Mouse (Mus musculus): Measurements from ENCODE around the gene Fam81b. TPM values are rescaled to one million over a fixed set of nuclear protein-coding genes. Genes with fewer than 3 reads are reported as not detected.

Gene Fam81b
- polyA plus RNA-seq, 1 experiment from 2014 or later: not detected

GRCm38 (mm10) chr13:76264361-76265026, 40.4 kb downstream of the Fam81b start:
- H3K27me3 ChIP-seq: no peaks in the 10 kb centered on the region
- H3K4me1 ChIP-seq (replicated peaks): no peaks in the 10 kb centered on the region
- no peak overlapping the region for H3K27ac ChIP-seq (replicated peaks)
- no peak overlapping the region for H3K9ac ChIP-seq
- no peaks in the 10 kb centered on the region for H3K9me3 ChIP-seq (replicated peaks)
- no peak overlapping the region for H3K4me2 ChIP-seq
- no peak overlapping the region for H3K4me3 ChIP-seq (replicated peaks)
- H3K36me3 ChIP-seq (replicated peaks): no peaks in the 10 kb centered on the region
- 53% methylated on average over 5 of the region's 5 CpGs for whole genome bisulfite sequencing (ENCODE audit: insufficient replicate concordance)
- no peak for ATAC-seq (ENCODE audit: insufficient read depth)

- Histone ChIP-seq H3K36me3 (replicated peaks) (no peaks in the 10 kb centered on the region), H3K9me3 (replicated peaks) (no peaks in the 10 kb centered on the region), H3K27ac (replicated peaks) (no peak overlapping the region), H3K9ac (no peak overlapping the region), H3K4me3 (replicated peaks) (no peak overlapping the region), H3K4me2 (no peak overlapping the region), H3K27me3 (no peaks in the 10 kb centered on the region), H3K4me1 (replicated peaks) (no peaks in the 10 kb centered on the region)
- WGBS (ENCODE audit: insufficient replicate concordance): 39% methylated on average over 1 of the region's 1 CpGs
- no peak for ATAC-seq (ENCODE audit: insufficient read depth)
These were observed 46.1 kb downstream of the Fam81b start for GRCm38 (mm10) chr13:76258766-76259165.

- no peak for ATAC-seq (ENCODE audit: insufficient read depth)
- H3K4me1 ChIP-seq (replicated peaks): no peaks in the 10 kb centered on the region
- WGBS (ENCODE audit: insufficient replicate concordance): 43% methylated on average over 3 of the region's 3 CpGs
- H3K9me3 ChIP-seq (replicated peaks): no peaks in the 10 kb centered on the region
- no peak overlapping the region for H3K4me2 ChIP-seq
- H3K9ac ChIP-seq: no peak overlapping the region
- no peaks in the 10 kb centered on the region for H3K36me3 ChIP-seq (replicated peaks)
- no peak overlapping the region for H3K27ac ChIP-seq (replicated peaks)
- no peaks in the 10 kb centered on the region for H3K27me3 ChIP-seq
- H3K4me3 ChIP-seq (replicated peaks): no peak overlapping the region
These were observed 48.5 kb downstream of the Fam81b start for GRCm38 (mm10) chr13:76256350-76256749.

DNA sequence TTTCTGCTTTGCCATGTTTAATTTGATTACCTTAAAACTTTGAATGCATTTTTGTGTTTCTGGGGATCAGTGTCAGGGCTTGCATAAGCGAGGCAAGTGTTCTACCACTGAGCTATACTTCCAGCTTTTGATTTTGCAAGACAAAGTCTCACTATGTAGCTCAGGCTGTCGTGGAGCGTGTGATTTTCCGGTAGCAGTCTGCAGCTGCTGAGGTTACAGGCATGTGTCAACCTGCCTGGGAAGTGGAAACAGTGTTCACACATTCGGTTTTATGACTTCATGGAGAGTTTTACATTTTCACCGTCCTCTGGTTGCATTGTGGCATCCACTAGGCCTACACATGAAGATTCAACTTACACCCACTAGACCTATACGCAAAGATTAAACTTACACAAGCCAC, 54.8 kb downstream of the Fam81b start:
- no peak overlapping the region for H3K4me3 ChIP-seq (replicated peaks)
- H3K4me1 ChIP-seq (replicated peaks): no peaks in the 10 kb centered on the region
- H3K27me3 ChIP-seq: no peaks in the 10 kb centered on the region
- H3K27ac ChIP-seq (replicated peaks): no peak overlapping the region
- no peaks in the 10 kb centered on the region for H3K36me3 ChIP-seq (replicated peaks)
- H3K9ac ChIP-seq: no peak overlapping the region
- no peaks in the 10 kb centered on the region for H3K9me3 ChIP-seq (replicated peaks)
- ATAC-seq (ENCODE audit: insufficient read depth): no peak
- no peak overlapping the region for H3K4me2 ChIP-seq
- 62% methylated on average over 7 of the region's 7 CpGs for WGBS (ENCODE audit: insufficient replicate concordance)

- H3K9me3 ChIP-seq (replicated peaks): no peaks in the 10 kb centered on the region
- ATAC-seq (ENCODE audit: insufficient read depth): no peak
- no peak overlapping the region for H3K4me2 ChIP-seq
- no peak overlapping the region for H3K9ac ChIP-seq
- no peaks in the 10 kb centered on the region for H3K36me3 ChIP-seq (replicated peaks)
- no peaks in the 10 kb centered on the region for H3K4me1 ChIP-seq (replicated peaks)
- no peaks in the 10 kb centered on the region for H3K27me3 ChIP-seq
- 40% methylated on average over 1 of the region's 1 CpGs for WGBS (ENCODE audit: insufficient replicate concordance)
- no peak overlapping the region for H3K4me3 ChIP-seq (replicated peaks)
- H3K27ac ChIP-seq (replicated peaks): no peak overlapping the region
These were observed 55.8 kb downstream of the Fam81b start for GRCm38 (mm10) chr13:76249066-76249465.

GRCm38 (mm10) chr13:76215397-76215796, 89.5 kb downstream of the Fam81b start:
- Histone ChIP-seq H3K4me2 (no peak overlapping the region), H3K9me3 (replicated peaks) (no peaks in the 10 kb centered on the region), H3K4me3 (replicated peaks) (no peak overlapping the region), H3K36me3 (replicated peaks) (no peaks in the 10 kb centered on the region), H3K27ac (replicated peaks) (no peak overlapping the region), H3K4me1 (replicated peaks) (no peaks in the 10 kb centered on the region), H3K27me3 (no peaks in the 10 kb centered on the region), H3K9ac (no peak overlapping the region)
- 38% methylated on average over 2 of the region's 2 CpGs for WGBS (ENCODE audit: insufficient replicate concordance)
- ATAC-seq (ENCODE audit: insufficient read depth): no peak

DNA sequence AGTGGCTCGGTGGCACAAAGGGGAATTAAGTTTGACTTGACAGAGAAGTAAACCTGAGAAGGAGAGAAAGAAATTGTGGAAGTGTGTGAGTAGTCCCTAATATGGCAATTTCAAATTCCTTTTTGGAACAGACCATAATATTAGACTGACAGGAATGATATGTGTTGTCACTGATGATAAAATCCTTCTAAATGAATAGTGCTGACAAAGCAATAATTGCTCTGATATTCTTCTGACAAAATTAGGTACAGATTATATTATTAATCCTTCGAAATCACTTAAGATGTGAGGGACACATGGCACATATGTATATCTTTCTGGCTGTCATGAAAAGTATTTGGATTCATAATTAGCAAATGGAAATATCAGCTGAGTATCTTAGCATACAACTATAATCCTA, 89.9 kb downstream of the Fam81b start:
- no peak overlapping the region for H3K9ac ChIP-seq
- no peaks in the 10 kb centered on the region for H3K27me3 ChIP-seq
- no peak for ATAC-seq (ENCODE audit: insufficient read depth)
- H3K9me3 ChIP-seq (replicated peaks): no peaks in the 10 kb centered on the region
- H3K4me3 ChIP-seq (replicated peaks): no peak overlapping the region
- WGBS (ENCODE audit: insufficient replicate concordance): 52% methylated on average over 2 of the region's 2 CpGs
- H3K4me2 ChIP-seq: no peak overlapping the region
- no peaks in the 10 kb centered on the region for H3K4me1 ChIP-seq (replicated peaks)
- no peaks in the 10 kb centered on the region for H3K36me3 ChIP-seq (replicated peaks)
- H3K27ac ChIP-seq (replicated peaks): no peak overlapping the region

GRCm38 (mm10) chr13:76199943-76200342, 104.9 kb downstream of the Fam81b start:
- no peaks in the 10 kb centered on the region for H3K9me3 ChIP-seq (replicated peaks)
- H3K4me3 ChIP-seq (replicated peaks): no peak overlapping the region
- H3K36me3 ChIP-seq (replicated peaks): no peaks in the 10 kb centered on the region
- no peaks in the 10 kb centered on the region for H3K4me1 ChIP-seq (replicated peaks)
- no peak overlapping the region for H3K27ac ChIP-seq (replicated peaks)
- H3K27me3 ChIP-seq: no peaks in the 10 kb centered on the region
- H3K4me2 ChIP-seq: no peak overlapping the region
- WGBS (ENCODE audit: insufficient replicate concordance): 71% methylated on average over 4 of the region's 4 CpGs
- no peak for ATAC-seq (ENCODE audit: insufficient read depth)
- H3K9ac ChIP-seq: no peak overlapping the region

DNA sequence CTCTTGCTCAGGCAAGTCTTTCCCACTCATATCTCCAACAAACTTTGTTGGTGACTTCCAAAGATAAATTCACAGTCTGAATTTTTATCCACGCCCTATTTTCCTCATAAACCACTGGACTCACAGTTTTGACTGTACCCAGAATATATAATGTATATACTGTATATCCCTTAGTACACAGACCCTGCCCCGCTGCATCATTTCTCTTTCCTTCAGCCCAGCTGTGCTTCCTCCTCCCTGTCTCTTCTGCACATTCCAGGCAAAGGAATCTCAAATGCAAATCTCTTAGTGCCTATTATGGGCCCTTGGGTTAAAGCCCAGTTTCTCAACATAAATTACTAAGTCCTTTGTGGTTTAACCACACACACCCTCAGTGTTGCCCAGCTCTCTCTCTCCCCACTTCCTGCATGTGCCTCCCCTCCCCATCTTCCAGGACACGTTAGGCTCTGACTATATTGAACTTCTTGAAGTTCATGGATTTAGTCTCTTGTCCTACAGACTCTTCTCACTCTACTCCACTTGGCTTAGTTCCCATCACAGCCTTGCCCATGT, 107.5 kb downstream of the Fam81b start:
- WGBS (ENCODE audit: insufficient replicate concordance): 48% methylated on average over 3 of the region's 3 CpGs
- H3K27me3 ChIP-seq: no peaks in the 10 kb centered on the region
- H3K36me3 ChIP-seq (replicated peaks): peaks cover 3% of the 10 kb centered on the region; the same call in 1 of the 2 replicates
- H3K9ac ChIP-seq: no peak overlapping the region
- no peaks in the 10 kb centered on the region for H3K9me3 ChIP-seq (replicated peaks)
- H3K27ac ChIP-seq (replicated peaks): no peak overlapping the region
- no peak for ATAC-seq (ENCODE audit: insufficient read depth)
- no peak overlapping the region for H3K4me2 ChIP-seq
- H3K4me3 ChIP-seq (replicated peaks): no peak overlapping the region
- peaks cover 4% of the 10 kb centered on the region; the same call in 1 of the 2 replicates for H3K4me1 ChIP-seq (replicated peaks)

GRCm38 (mm10) chr13:76195431-76196138, 109.3 kb downstream of the Fam81b start:
- ATAC-seq (ENCODE audit: insufficient read depth): no peak
- no peak overlapping the region for H3K9ac ChIP-seq
- no peak overlapping the region for H3K4me3 ChIP-seq (replicated peaks)
- H3K27ac ChIP-seq (replicated peaks): no peak overlapping the region
- no peak overlapping the region for H3K4me2 ChIP-seq
- H3K27me3 ChIP-seq: no peaks in the 10 kb centered on the region
- WGBS (ENCODE audit: insufficient replicate concordance): 70% methylated on average over 8 of the region's 8 CpGs
- no peaks in the 10 kb centered on the region for H3K9me3 ChIP-seq (replicated peaks)
- peaks cover 21% of the 10 kb centered on the region for H3K36me3 ChIP-seq (replicated peaks)
- H3K4me1 ChIP-seq (replicated peaks): peaks cover 4% of the 10 kb centered on the region; the same call in 1 of the 2 replicates

DNA sequence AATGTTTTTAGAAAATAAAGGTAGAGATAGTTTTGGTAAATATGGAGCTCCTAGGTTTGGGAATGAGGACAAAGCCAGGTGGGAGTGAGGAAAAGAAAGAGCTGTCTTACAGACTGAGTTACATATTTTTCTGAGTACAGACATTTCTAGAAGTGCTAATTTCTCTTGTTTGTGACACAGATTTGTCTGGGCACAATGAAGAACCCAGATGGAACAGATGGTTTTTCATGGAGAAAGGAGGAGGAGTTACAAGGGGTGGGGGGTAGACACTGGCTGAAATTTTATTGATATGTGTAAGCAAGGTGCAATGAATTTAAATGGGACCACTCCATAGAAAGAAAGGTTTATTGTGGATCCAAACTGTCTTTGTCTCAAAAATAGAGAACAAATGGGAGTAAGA, 109.9 kb downstream of the Fam81b start:
- no peak overlapping the region for H3K4me2 ChIP-seq
- H3K9me3 ChIP-seq (replicated peaks): no peaks in the 10 kb centered on the region
- no peak for ATAC-seq (ENCODE audit: insufficient read depth)
- no peak overlapping the region for H3K27ac ChIP-seq (replicated peaks)
- peaks cover 25% of the 10 kb centered on the region for H3K36me3 ChIP-seq (replicated peaks)
- no peaks in the 10 kb centered on the region for H3K27me3 ChIP-seq
- H3K4me3 ChIP-seq (replicated peaks): no peak overlapping the region
- peaks cover 4% of the 10 kb centered on the region; the same call in 1 of the 2 replicates for H3K4me1 ChIP-seq (replicated peaks)
- no peak overlapping the region for H3K9ac ChIP-seq
